Mouse (Mus musculus): Measurements from ENCODE around the gene Sik3. TPM values are rescaled to one million over a fixed set of nuclear protein-coding genes. Genes with fewer than 3 reads are reported as not detected.
"Not testable (repeated sequence)": the region's sequence is repeated elsewhere in the genome, so short reads cannot be mapped to it uniquely, and the experiment has no call there.

The Sik3 gene
- polyA plus RNA-seq, 1 experiment from 2014 or later: 5.7 TPM

GRCm38 (mm10) chr9:46152067-46153015, 139.7 kb downstream of the Sik3 start:
- Histone ChIP-seq H3K4me2 (ENCODE audit: low read depth, low read length) (no peak overlapping the region), H3K9me3 (replicated peaks; ENCODE audit: control insufficient read depth, low read length) (no peaks in the 10 kb centered on the region), H3K36me3 (ENCODE audit: control insufficient read depth, insufficient read depth, low read length) (no peaks in the 10 kb centered on the region), H3K9ac (ENCODE audit: low read length) (no peak overlapping the region), H3K27me3 (ENCODE audit: control insufficient read depth, insufficient read depth, low read length) (no peaks in the 10 kb centered on the region), H3K4me3 (replicated peaks; ENCODE audit: low read length) (no peak overlapping the region), H3K27ac (ENCODE audit: low read length) (peak overlapping the region; percentile 90), H3K4me1 (ENCODE audit: control insufficient read depth, insufficient read depth, low read length) (peaks cover 45% of the 10 kb centered on the region)
- 63% methylated on average over 8 of the region's 8 CpGs for WGBS
- ATAC-seq (ENCODE audit: insufficient read depth, low FRiP score): peak; percentile 63; the same call in 1 of the 2 replicates

DNA sequence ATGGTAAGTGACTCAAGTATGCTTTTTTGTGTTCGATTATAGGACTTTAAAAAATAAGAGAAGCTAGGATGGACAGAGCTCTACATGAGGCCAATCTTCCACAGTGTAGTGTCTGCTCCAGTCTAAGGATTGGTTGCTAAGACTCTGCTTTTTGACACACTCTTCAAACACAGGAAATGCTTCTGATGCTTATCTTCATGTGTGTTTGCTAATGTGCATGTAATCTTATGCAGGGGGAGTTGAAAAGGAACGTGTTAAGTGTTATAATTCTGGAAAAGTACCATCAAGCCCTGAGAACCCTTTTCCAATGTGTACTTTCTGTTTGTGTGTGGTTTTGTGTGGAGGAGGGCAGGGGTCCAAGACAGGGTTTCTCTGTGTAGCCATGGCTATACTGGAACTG, 141.8 kb downstream of the Sik3 start:
- ATAC-seq (ENCODE audit: insufficient read depth, low FRiP score): no peak
- peaks cover 39% of the 10 kb centered on the region for H3K4me1 ChIP-seq (ENCODE audit: control insufficient read depth, insufficient read depth, low read length)
- no peaks in the 10 kb centered on the region for H3K9me3 ChIP-seq (replicated peaks; ENCODE audit: control insufficient read depth, low read length)

GRCm38 (mm10) chr9:46155026-46155425, 142.4 kb downstream of the Sik3 start:
- Histone ChIP-seq H3K27me3 (ENCODE audit: control insufficient read depth, insufficient read depth, low read length) (no peaks in the 10 kb centered on the region), H3K4me3 (replicated peaks; ENCODE audit: low read length) (no peak overlapping the region), H3K9ac (ENCODE audit: low read length) (no peak overlapping the region), H3K4me2 (ENCODE audit: low read depth, low read length) (no peak overlapping the region), H3K9me3 (replicated peaks; ENCODE audit: control insufficient read depth, low read length) (no peaks in the 10 kb centered on the region), H3K27ac (ENCODE audit: low read length) (no peak overlapping the region; the same call in 1 of the 2 replicates), H3K4me1 (ENCODE audit: control insufficient read depth, insufficient read depth, low read length) (peaks cover 33% of the 10 kb centered on the region), H3K36me3 (ENCODE audit: control insufficient read depth, insufficient read depth, low read length) (no peaks in the 10 kb centered on the region)
- WGBS: 49% methylated on average over 4 of the region's 4 CpGs
- no peak for ATAC-seq (ENCODE audit: insufficient read depth, low FRiP score)

More for the DNA sequence above, 141.8 kb downstream of the Sik3 start:
- Histone ChIP-seq H3K9ac (ENCODE audit: low read length) (no peak overlapping the region), H3K4me2 (ENCODE audit: low read depth, low read length) (no peak overlapping the region), H3K4me3 (replicated peaks; ENCODE audit: low read length) (no peak overlapping the region), H3K27ac (ENCODE audit: low read length) (no peak overlapping the region; the same call in 1 of the 2 replicates), H3K27me3 (ENCODE audit: control insufficient read depth, insufficient read depth, low read length) (no peaks in the 10 kb centered on the region), H3K36me3 (ENCODE audit: control insufficient read depth, insufficient read depth, low read length) (no peaks in the 10 kb centered on the region)
- WGBS: 49% methylated on average over 2 of the region's 2 CpGs

DNA sequence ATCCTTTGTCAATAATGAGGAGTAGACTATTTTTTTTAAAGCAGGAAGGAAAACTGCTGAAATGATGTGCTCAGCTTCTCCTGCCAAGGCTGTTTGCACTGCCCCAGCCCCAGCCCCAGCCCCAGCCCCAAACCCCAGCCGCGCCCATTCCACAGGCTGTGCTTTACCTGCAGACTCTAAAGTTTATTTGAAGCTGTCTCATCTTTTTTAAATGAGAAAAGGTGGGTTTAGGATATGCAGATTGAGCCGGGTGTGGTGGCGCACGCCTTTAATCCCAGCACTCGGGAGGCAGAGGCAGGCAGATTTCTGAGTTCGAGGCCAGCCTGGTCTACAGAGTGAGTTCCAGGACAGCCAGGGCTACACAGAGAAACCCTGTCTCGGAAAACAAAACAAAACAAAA, 143.2 kb downstream of the Sik3 start:
- H3K4me2 ChIP-seq (ENCODE audit: low read depth, low read length); H3K9ac ChIP-seq (ENCODE audit: low read length); H3K27me3 ChIP-seq (ENCODE audit: control insufficient read depth, insufficient read depth, low read length); H3K9me3 ChIP-seq (replicated peaks; ENCODE audit: control insufficient read depth, low read length); H3K27ac ChIP-seq (ENCODE audit: low read length); H3K36me3 ChIP-seq (ENCODE audit: control insufficient read depth, insufficient read depth, low read length); H3K4me3 ChIP-seq (replicated peaks; ENCODE audit: low read length); ATAC-seq (ENCODE audit: insufficient read depth, low FRiP score): not testable (repeated sequence)
- 90% methylated on average over 8 of the region's 8 CpGs for WGBS
- H3K4me1 ChIP-seq (ENCODE audit: control insufficient read depth, insufficient read depth, low read length): peaks cover 25% of the 10 kb centered on the region

- H3K27ac ChIP-seq (ENCODE audit: low read length): peak overlapping the region; percentile 22; the same call in 1 of the 2 replicates
- no peaks in the 10 kb centered on the region for H3K36me3 ChIP-seq (ENCODE audit: control insufficient read depth, insufficient read depth, low read length)
- no peaks in the 10 kb centered on the region for H3K27me3 ChIP-seq (ENCODE audit: control insufficient read depth, insufficient read depth, low read length)
- no peaks in the 10 kb centered on the region for H3K9me3 ChIP-seq (replicated peaks; ENCODE audit: control insufficient read depth, low read length)
- WGBS: 62% methylated on average over 4 of the region's 4 CpGs
- H3K4me3 ChIP-seq (replicated peaks; ENCODE audit: low read length): no peak overlapping the region
- no peak for ATAC-seq (ENCODE audit: insufficient read depth, low FRiP score)
- H3K4me1 ChIP-seq (ENCODE audit: control insufficient read depth, insufficient read depth, low read length): peaks cover 16% of the 10 kb centered on the region
- H3K4me2 ChIP-seq (ENCODE audit: low read depth, low read length): no peak overlapping the region
- no peak overlapping the region for H3K9ac ChIP-seq (ENCODE audit: low read length)
These were observed 144.1 kb downstream of the Sik3 start for GRCm38 (mm10) chr9:46156711-46157110.

DNA sequence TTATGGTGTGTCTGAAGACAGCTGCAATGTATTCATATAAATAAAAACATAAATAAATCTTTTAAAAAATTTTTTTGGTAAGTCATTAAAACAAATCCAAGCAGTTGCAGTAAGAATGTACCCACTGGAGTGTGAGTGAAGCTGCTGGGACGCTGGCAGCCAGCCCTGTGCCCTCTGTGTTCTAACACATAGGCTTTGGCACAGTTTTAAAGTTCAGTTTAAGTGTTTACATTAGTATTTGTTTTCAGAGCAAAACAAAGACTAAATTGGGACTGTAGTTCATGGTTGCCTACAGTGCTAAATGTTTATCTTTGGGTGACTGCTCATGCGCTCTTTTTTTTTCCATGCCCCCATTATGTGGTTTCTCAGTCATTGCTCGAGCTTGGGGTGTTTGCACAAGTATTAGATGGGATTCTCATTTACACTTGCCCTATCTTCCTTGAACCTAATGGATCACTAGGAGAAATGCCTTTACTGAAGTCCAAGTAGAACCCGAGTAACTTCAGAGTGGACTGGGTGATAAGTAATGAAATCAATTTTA, 145.7 kb downstream of the Sik3 start:
- Histone ChIP-seq H3K27me3 (ENCODE audit: control insufficient read depth, insufficient read depth, low read length) (no peaks in the 10 kb centered on the region), H3K4me1 (ENCODE audit: control insufficient read depth, insufficient read depth, low read length) (peaks cover 11% of the 10 kb centered on the region; the same call in 1 of the 2 replicates), H3K4me2 (ENCODE audit: low read depth, low read length) (no peak overlapping the region), H3K9ac (ENCODE audit: low read length) (no peak overlapping the region), H3K4me3 (replicated peaks; ENCODE audit: low read length) (no peak overlapping the region), H3K36me3 (ENCODE audit: control insufficient read depth, insufficient read depth, low read length) (no peaks in the 10 kb centered on the region), H3K27ac (ENCODE audit: low read length) (no peak overlapping the region), H3K9me3 (replicated peaks; ENCODE audit: control insufficient read depth, low read length) (no peaks in the 10 kb centered on the region)
- WGBS: 63% methylated on average over 4 of the region's 4 CpGs
- ATAC-seq (ENCODE audit: insufficient read depth, low FRiP score): no peak

DNA sequence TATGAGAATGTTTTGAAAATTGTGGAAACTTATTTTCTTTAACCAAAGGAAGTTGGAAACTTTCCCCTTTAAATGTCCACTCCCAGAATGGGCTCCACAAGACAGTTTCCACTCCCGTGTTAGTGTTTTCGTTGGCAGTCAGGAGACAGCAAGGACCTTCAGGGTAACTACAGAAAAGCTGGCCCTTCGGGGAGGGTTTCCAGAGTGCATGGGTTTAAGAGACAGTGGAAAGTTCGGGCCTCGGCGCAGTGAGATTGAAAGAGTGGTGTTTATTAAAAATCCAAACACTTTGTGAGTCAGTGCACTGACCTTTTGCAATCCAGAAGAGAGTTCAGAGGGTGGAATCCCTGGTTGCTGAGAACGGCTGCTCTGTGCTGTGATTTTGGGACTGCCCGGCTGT, 150.8 kb downstream of the Sik3 start:
- Histone ChIP-seq H3K27ac (ENCODE audit: low read length) (peak overlapping the region; percentile 7; the same call in 1 of the 2 replicates), H3K4me1 (ENCODE audit: control insufficient read depth, insufficient read depth, low read length) (peaks cover 3% of the 10 kb centered on the region; the same call in 1 of the 2 replicates), H3K9me3 (replicated peaks; ENCODE audit: control insufficient read depth, low read length) (no peaks in the 10 kb centered on the region), H3K27me3 (ENCODE audit: control insufficient read depth, insufficient read depth, low read length) (no peaks in the 10 kb centered on the region), H3K4me2 (ENCODE audit: low read depth, low read length) (no peak overlapping the region), H3K36me3 (ENCODE audit: control insufficient read depth, insufficient read depth, low read length) (no peaks in the 10 kb centered on the region), H3K4me3 (replicated peaks; ENCODE audit: low read length) (no peak overlapping the region), H3K9ac (ENCODE audit: low read length) (no peak overlapping the region)
- ATAC-seq (ENCODE audit: insufficient read depth, low FRiP score): no peak
- 44% methylated on average over 8 of the region's 8 CpGs for WGBS

GRCm38 (mm10) chr9:46168802-46169201, 156.2 kb downstream of the Sik3 start:
- Histone ChIP-seq H3K27me3 (ENCODE audit: control insufficient read depth, insufficient read depth, low read length) (no peaks in the 10 kb centered on the region), H3K4me1 (ENCODE audit: control insufficient read depth, insufficient read depth, low read length) (0 out of 2 replicates have a peak, but pooled peaks cover 4% of the 10 kb centered on the region), H3K9ac (ENCODE audit: low read length) (no peak overlapping the region), H3K4me3 (replicated peaks; ENCODE audit: low read length) (no peak overlapping the region), H3K27ac (ENCODE audit: low read length) (no peak overlapping the region), H3K9me3 (replicated peaks; ENCODE audit: control insufficient read depth, low read length) (no peaks in the 10 kb centered on the region), H3K36me3 (ENCODE audit: control insufficient read depth, insufficient read depth, low read length) (no peaks in the 10 kb centered on the region), H3K4me2 (ENCODE audit: low read depth, low read length) (no peak overlapping the region)
- no peak for ATAC-seq (ENCODE audit: insufficient read depth, low FRiP score)
- WGBS: 72% methylated on average over 4 of the region's 4 CpGs

DNA sequence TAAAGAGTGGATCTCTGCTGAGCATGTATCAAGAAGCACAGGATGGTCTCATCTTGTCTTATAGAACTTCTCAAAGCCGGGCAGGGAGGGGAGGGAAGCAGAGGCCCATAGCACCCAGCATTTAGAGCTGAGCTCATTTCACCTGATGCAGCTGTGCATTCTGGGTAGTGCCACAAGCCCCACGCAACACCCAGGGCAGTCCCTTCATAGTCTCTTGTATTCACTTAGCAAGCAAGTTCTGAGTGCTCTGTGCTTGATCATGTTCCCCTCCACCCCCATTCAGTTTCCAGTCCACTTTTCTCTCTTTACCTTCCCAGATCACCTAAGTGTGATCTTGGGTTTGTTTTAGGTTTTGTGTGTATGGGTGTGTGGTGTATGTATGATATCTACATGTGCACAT, 159.6 kb downstream of the Sik3 start:
- no peak overlapping the region for H3K4me2 ChIP-seq (ENCODE audit: low read depth, low read length)
- 90% methylated on average over 2 of the region's 2 CpGs for WGBS
- no peaks in the 10 kb centered on the region for H3K27me3 ChIP-seq (ENCODE audit: control insufficient read depth, insufficient read depth, low read length)
- no peak overlapping the region for H3K9ac ChIP-seq (ENCODE audit: low read length)
- H3K36me3 ChIP-seq (ENCODE audit: control insufficient read depth, insufficient read depth, low read length): no peaks in the 10 kb centered on the region
- no peaks in the 10 kb centered on the region for H3K9me3 ChIP-seq (replicated peaks; ENCODE audit: control insufficient read depth, low read length)
- H3K4me3 ChIP-seq (replicated peaks; ENCODE audit: low read length): no peak overlapping the region
- H3K4me1 ChIP-seq (ENCODE audit: control insufficient read depth, insufficient read depth, low read length): peaks cover 21% of the 10 kb centered on the region; the same call in 1 of the 2 replicates
- ATAC-seq (ENCODE audit: insufficient read depth, low FRiP score): no peak
- H3K27ac ChIP-seq (ENCODE audit: low read length): no peak overlapping the region
